Mouse (Mus musculus): ENCODE results near the gene Ect2.

GRCm38 (mm10) chr3:27156594-27156949 lies 2.9 kb upstream of the Ect2 start:
- TF ChIP-seq ZNF384 (IDR thresholded peaks at IDR 0.05; ENCODE audit: low read depth, low read length) (no peak), E2F4 (IDR thresholded peaks at IDR 0.05; ENCODE audit: insufficient replicate concordance, low read depth, low read length) (no peak), GABPA (IDR thresholded peaks at IDR 0.05; ENCODE audit: insufficient replicate concordance, low read depth, low read length) (no peak), USF1 (IDR thresholded peaks at IDR 0.05; ENCODE audit: low read depth, low read length) (no peak), MXI1 (IDR thresholded peaks at IDR 0.05; ENCODE audit: low read depth, low read length) (no peak)

Data from CH12.LX (cell line).